In the genomic region with DNA sequence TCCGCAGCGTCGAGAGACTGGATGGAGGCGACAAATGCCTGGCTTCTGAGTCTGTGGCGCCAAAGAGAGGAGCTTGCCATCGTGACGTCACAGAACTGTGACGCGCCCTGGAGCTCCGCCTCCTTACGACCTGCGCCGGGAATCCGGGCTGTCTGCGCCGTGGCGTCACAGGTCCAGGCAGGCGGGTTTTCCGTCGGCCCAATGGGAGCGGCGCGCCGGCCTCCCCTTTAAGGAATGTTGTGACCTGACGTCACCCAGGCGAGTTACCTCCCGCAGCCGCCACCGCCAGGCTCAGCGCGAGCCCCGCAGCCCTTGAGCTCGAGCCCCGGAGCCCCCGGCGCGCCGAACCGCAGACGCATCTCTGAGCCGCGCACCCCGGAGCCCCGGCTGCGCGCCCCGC, we compare ENCODE assay signal across 8 mouse cellular contexts. TPM values are rescaled to one million over a fixed set of nuclear protein-coding genes. Genes with fewer than 3 reads are reported as not detected.
DNase-seq lines count a peak whose midpoint lies in the region; ATAC-seq lines count a peak whose summit lies in the region.

Gene Map1lc3a, plus strand, starts transcription at position 103 of the 400 bp plus-strand sequence.

- DNase-seq in MN1 (ENCODE audit: low spot score) = peak; percentile 92
- peak; percentile 99 for DNase-seq in cerebellum, adult 9-10 months
- peak; percentile 94 to 99 for DNase-seq in frontal cortex, adult 2 months (ENCODE audit: extremely low spot score in 1 of 2, low spot score in 1 of 2)
- DNase-seq in hindbrain, embryonic 11.5 days (ENCODE audit: low spot score) = peak; percentile 97
- DNase-seq in layer of hippocampus, postnatal 10 days (ENCODE audit: low spot score in 2 of 2) = peak; percentile 99
- peak; percentile 98 for DNase-seq in lung, postnatal 10 days
- DNase-seq in ovary, postnatal 36 days (ENCODE audit: low spot score) = peak; percentile 95
- DNase-seq in thymus, postnatal 25 days = peak; percentile 95

- no peaks in the 10 kb centered on the region for H3K4me1 ChIP-seq in hindbrain, embryonic 11.5 days (replicated peaks; ENCODE audit: control insufficient read depth, insufficient read depth, low read length)

- no peaks in the 10 kb centered on the region for H3K9me3 ChIP-seq in hindbrain, embryonic 11.5 days (ENCODE audit: control insufficient read depth, low read length)

- H3K4me3 ChIP-seq in hindbrain, embryonic 11.5 days (ENCODE audit: low read depth, low read length) = peak within 1 kb of the TSS; percentile 93

- peak; percentile 91 for ATAC-seq in hindbrain, embryonic 11.5 days (ENCODE audit: low FRiP score)

- peak within 1 kb of the TSS; percentile 77 for H3K4me2 ChIP-seq in hindbrain, embryonic 11.5 days (replicated peaks; ENCODE audit: low read depth, low read length)

- WGBS in hindbrain, embryonic 11.5 days = under 1% methylated on average over 43 of the region's 47 CpGs

- no peaks in the 10 kb centered on the region for H3K36me3 ChIP-seq in hindbrain, embryonic 11.5 days (ENCODE audit: control insufficient read depth, insufficient read depth, low read length)

- peak within 1 kb of the TSS; percentile 89 for H3K9ac ChIP-seq in hindbrain, embryonic 11.5 days (ENCODE audit: low read depth, low read length)

- peak within 1 kb of the TSS; percentile 63 for H3K27ac ChIP-seq in hindbrain, embryonic 11.5 days (ENCODE audit: low read depth, low read length)

- no peaks in the 10 kb centered on the region for H3K27me3 ChIP-seq in hindbrain, embryonic 11.5 days (ENCODE audit: control insufficient read depth, insufficient read depth, low read length)

RNA-seq across cellular contexts. Expression of gene Map1lc3a, which starts in this region (rescaled TPM):
- polyA plus RNA-seq in frontal cortex, adult 2 months (2012; rRNA removed) = 387 and 406 TPM in 2 replicates
- polyA plus RNA-seq in hindbrain, embryonic 11.5 days (2014; fragmentation: Nextera tagmentation; extraction: Ambion mirVana) = 152 and 161 TPM in 2 replicates
- 100 to 1,000 TPM; 416 to 434 TPM for total RNA-seq in layer of hippocampus, postnatal 10 days (2021)

Comparison
In these comparisons a context has a peak if more than half of its experiments do, and no peak if none do; other contexts are left out.
1. Peak in every context shown above with its lines: DNase-seq, ATAC-seq, H3K4me3 ChIP-seq and H3K27ac ChIP-seq.